Mouse (Mus musculus): ENCODE measurements around the gene Gabre. TPM values are rescaled to one million over a fixed set of nuclear protein-coding genes. Genes with fewer than 3 reads are reported as not detected.

Gene Gabre
- under 1 TPM in 1 of 3 experiments, not detected in 2; 0.27 TPM for polyA plus RNA-seq (2017; shearing (Covaris generic))

DNA sequence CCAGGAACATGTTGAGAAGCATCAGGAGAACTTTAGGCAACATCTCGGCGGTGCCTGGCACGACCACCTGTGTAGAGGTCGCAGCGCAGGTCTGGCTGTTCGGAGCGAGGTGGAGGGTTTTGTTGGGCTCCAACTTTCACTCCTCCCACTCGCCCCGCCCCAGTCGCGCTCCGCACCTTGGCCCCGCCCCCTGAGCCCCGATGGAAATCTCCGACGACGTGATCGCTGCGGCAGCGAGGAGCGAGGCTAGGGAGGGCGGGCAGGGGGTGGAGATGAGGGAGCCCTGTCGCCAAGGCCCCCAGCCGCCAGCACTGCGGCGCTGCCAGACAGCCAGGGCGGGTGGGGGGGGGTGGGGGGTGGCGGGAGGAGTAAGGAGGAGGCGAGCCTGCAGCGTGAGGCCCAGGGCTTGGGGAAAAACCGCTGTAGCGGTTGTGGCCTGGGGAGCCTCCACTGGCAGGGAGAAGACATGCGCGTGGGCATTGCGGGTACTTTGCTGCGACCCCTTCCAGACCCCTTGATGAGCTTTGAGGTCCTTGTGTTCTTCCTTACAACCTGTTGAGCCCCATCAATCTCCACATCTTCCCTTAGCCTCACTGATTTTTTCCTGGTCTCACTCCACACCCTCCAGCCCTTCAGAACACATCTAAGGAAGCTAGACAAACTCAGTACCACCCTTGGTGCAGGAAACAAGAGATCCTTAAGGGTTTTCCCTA is at the start of gene Gabre:
Gene Gabre (minus strand): TSS at position 145 of the 713 bp plus-strand sequence.
- ATAC-seq: no peak

GRCm38 (mm10) chrX:72297812-72298211 is 23.2 kb upstream of the Gabre start:
- ATAC-seq: no peak

DNA sequence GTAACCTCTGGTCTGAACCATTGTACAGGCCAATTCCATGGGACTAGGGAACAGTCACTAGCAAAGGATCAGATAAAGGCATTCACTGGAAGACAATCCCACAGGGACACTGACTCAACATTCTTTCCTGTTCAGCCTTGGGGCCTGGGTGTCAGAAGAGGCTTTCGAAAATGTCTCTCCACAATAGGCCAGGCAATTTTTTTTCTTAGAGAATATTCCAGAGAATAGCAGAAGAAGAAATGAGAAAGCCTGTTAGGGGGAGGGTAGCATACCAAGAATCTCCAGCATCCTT is 715 bp upstream of the Gabre start:
- no peak for ATAC-seq

GRCm38 (mm10) chrX:72273966-72274658 is 491 bp downstream of the Gabre start:
- no peak for ATAC-seq

GRCm38 (mm10) chrX:72270637-72271036 is 4.0 kb downstream of the Gabre start:
- no peak for ATAC-seq

DNA sequence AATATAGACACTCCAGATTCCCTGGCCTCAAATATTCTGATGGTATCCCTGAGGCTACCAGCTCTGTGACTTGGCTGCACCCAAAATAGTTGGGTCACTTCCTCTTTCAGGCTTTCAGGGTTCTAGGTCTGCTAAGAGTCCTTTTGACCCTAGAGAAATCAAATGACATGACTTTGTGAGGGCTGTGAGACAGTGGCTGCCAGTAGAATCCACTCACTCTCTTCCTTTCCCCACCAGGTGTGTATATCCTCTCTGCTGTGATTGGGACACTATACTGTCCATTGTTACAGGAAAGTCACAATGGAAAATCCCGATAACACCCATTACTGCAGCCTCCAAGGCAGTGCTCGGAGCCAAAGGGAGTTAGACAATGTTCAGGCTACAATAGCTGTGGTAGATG is 52.9 kb downstream of the Gabre start, which contains the start of gene Magea4:
Gene Magea4 (plus strand): TSS at position 301 of the 400 bp plus-strand sequence.
- ATAC-seq: no peak

Other genes with a start within 250 kb of the Gabre start
- not detected for gene Magea4, start 52.8 kb downstream of the Gabre start, polyA plus RNA-seq (2017; shearing (Covaris generic))
- gene Magea10, start 112.1 kb upstream of the Gabre start, polyA plus RNA-seq (2017; shearing (Covaris generic)): not detected